Mouse (Mus musculus) lung, adult 2 months (tissue): ENCODE measurements around the gene Ablim1.

Source experiments
- CTCF ChIP-seq: fragments of 200-500 bp; IDR thresholded peaks from 2 replicates; pipeline ENCODE4 v1.5.1; 2011; ENCODE audit warnings: mild to moderate bottlenecking, low read length, control low read depth; ENCODE audit not compliant: insufficient read depth
- POLR2A ChIP-seq: fragments of 200-500 bp; IDR thresholded peaks from 2 replicates; pipeline ENCODE4 v1.6.1; 2011; ENCODE audit warnings: low read depth, mild to moderate bottlenecking, control low read depth, low read length, borderline replicate concordance; ENCODE audit errors: extremely low read depth

DNA sequence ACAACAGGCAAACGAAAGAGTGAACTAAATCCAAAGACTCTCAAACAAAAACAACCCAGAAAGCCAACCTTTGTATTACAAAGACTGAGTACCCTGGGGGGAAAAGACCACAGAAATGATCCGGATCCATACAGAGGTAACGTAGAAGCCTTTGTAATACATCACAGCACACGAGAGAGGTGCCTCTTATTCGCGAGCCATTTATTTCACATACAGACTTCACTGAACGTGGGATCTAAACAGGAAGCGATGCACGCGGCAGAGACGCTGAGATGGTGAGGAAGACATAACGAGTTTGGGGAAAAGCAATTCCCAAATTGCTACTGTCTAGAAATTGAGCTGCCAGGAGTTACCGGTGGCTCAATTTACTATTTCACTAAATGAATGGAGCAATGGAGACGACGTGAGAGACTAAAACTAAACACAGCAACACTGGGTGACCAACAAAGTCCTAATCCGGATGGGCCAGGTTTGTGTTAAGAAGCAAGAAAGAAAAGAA is 265.1 kb downstream of the Ablim1 start:
- TF ChIP-seq CTCF, result no peak
- TF ChIP-seq POLR2A, result no peak
